Mouse (Mus musculus): ENCODE measurements around the gene Mettl2.

The Mettl2 gene

GRCm38 (mm10) chr11:105152357-105152899, 26.2 kb downstream of the Mettl2 start:
- no peak for DNase-seq (ENCODE audit: extremely low spot score, low read depth, low spot score)

- DNase-seq (ENCODE audit: extremely low spot score, low read depth, low spot score) = peak; percentile 88
These were observed 27.0 kb downstream of the Mettl2 start for GRCm38 (mm10) chr11:105153068-105153833.

DNA sequence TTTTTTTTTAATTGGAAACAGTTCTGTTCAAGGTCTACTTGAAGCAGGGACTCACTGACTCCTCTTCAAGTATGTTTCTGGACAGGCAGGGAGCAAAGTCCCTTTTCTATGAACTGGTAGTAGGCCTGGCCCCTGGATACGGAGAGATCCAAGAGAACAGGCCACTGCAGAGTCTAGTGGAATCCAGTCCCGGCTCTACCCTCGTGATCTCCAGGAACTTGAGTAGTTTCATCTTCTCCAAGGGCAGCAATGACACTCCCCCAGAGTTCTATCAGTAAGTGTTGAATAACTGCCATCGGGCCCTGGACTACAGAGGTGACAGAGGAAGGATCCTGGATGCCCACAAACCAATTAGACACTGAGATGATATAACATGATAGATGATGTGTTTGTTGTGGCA, 29.7 kb downstream of the Mettl2 start:
- DNase-seq (ENCODE audit: extremely low spot score, low read depth, low spot score) = no peak

DNA sequence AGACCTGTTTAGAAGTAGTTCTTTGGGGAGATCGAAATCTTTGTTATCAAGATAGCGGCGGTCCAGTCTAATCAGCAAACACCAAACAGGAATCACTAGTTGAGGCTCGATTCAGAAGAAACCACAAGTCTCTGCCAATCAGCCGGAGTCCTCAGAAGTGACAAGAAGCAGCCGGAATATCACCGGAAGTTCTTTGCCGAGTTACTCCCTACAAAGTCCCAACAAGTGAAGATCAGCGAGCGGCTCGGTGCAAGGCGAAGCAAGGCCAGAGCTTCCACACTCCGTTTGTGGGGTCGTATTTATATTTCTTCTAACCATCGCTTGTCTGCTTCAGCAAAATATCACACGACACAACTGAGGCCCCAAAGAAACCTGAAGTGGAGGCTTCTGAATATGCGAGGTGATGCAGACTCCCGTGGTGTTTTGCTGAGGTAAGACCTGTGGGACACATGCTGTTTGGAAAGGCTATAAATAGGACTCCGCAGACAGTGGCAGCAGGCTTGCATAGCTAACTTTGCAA, 30.6 kb downstream of the Mettl2 start:
- no peak for DNase-seq (ENCODE audit: extremely low spot score, low read depth, low spot score)

DNA sequence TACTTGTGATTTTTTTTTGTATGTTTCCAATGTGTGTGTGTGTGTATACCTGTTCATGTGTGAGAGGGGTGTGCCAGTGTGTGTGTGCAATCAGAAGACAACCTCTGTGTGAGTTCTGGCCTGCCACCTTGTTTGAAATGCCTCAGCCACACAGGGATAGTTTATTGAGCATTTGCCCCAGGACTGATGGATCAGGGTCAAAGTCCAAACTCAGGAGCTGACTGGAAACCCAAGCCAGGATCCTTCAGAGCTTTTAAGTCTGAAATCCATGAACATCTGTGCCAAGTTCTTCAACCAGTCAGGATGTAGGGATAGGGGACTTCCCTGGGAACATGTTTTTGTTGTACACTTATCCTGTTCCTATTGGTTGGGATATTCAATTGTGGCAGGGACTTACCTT, 31.8 kb downstream of the Mettl2 start:
- no peak for DNase-seq (ENCODE audit: extremely low spot score, low read depth, low spot score)

DNA sequence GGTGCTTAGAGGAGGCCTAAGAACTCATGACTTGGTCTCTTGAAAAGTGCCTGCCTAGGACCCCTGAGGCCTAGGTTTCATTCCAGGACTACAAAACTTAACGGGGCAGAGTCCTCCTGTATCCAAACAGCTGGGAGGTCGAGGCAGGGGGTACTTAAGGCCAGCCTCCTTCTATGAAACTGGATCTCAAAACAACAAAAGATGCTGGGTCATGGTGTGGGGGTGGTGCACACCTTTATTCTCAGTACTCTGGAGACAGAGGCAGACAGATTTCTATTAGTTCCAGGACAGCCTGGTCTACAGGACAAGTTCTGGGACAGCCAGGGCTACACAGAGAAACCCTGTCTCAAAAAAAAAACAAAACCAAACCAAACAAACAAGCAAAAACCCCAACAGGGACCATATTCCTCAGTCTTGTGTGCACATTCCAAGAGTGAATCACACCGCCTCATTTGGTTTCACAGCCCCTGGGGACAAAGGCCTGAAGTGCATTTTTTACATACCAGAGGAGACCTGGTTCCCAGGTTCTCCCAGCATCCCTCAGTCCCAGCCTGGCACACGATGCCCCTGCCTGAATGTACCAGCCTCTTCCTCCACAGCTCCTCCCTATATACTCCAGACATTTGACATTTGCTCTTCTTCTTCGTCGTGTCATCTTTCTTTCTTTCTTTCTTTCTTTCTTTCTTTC, 33.6 kb downstream of the Mettl2 start:
- no peak for DNase-seq (ENCODE audit: extremely low spot score, low read depth, low spot score)

DNA sequence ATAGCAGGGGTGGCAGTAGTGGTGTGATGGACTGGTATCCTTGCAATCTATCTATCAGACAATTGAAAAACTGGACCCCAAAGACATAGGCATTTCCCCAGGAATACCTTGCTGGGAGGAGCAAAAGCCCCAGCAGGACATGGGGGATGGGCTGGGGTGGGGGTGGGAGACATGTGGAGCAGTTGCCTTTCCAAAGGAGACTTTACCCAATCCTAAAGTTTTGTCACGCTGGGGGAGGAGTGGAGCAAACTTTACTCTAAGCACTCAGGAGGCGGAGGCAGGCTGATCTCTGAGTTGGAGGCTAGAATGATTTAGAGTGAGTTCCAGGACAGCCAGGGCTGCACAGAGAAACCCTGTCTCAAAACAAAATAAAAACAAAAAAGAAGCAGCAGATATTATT, 35.2 kb downstream of the Mettl2 start:
- no peak for DNase-seq (ENCODE audit: extremely low spot score, low read depth, low spot score)

GRCm38 (mm10) chr11:105164516-105165510, 38.6 kb downstream of the Mettl2 start:
- DNase-seq (ENCODE audit: extremely low spot score, low read depth, low spot score) = no peak

- DNase-seq (ENCODE audit: extremely low spot score, low read depth, low spot score) = no peak
These were observed 40.6 kb downstream of the Mettl2 start for GRCm38 (mm10) chr11:105166780-105167179.

- DNase-seq (ENCODE audit: extremely low spot score, low read depth, low spot score) = no peak
These were observed 52.3 kb downstream of the Mettl2 start, which contains the start of gene Tlk2 for GRCm38 (mm10) chr11:105178516-105178915. TSS of gene Tlk2 (plus strand) at chr11:105178807.

DNA sequence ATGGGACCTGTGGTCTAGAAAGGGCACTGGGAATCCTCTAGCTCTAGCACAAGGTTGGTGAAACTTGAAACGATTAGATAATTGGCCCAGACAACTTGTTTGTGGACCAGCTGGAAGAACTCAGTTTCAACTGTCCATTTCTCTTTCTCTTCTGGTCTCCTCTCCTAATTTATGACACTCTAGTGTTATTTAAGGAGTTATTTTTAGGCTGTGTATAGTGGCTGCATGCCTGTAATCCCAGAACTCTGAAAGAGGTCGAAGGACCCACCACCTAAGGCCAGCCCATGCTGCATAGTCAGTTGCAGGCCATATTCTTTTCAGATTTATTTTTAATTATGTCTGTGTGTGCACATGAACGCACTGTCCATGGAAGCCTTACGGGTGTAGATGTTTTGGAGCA, 53.3 kb downstream of the Mettl2 start:
- no peak for DNase-seq (ENCODE audit: extremely low spot score, low read depth, low spot score)

- no peak for DNase-seq (ENCODE audit: extremely low spot score, low read depth, low spot score)
These were observed 54.4 kb downstream of the Mettl2 start for GRCm38 (mm10) chr11:105180471-105181091.

- DNase-seq (ENCODE audit: extremely low spot score, low read depth, low spot score) = peak; percentile 84
These were observed 55.0 kb downstream of the Mettl2 start for GRCm38 (mm10) chr11:105181126-105181637.

DNA sequence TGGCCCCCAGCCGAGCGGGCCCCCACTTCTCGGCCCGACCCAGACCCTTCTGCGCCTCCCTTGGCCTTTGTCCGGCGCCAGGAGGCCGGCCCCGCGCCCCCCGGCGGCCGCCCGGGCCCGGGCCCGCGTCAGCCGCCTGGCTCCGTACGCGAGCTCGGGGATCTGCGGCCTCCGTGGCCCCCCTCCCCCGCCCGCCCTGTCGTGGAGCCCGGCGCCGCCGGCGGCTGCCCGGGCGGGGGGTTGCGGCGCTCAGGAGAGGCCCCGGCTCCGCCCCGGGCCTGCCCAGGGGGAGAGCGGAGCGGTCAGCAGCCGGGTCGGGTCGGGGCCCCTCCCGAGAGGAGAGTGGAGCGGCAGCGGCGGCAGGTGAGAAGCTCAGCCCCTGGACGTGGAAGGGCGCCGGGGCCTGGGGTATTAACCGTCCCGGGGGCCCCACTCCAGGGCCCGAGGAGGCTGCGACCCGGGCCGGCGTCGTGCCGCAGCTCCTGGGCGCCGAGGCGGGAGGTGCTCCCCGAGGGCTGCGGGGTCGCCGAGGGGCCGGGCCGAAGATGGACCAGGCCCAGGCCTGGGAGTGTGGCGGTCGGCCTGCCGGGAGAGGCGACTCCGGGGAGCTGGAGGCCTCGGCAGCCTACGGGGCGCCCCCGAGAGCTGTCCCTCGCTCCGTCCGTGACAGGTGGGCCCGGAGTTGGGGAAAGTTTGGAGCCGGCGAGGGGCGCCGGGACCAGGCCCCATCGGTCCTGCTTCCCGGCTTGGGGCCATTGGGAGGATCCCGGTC, 55.6 kb downstream of the Mettl2 start:
- DNase-seq (ENCODE audit: extremely low spot score, low read depth, low spot score) = no peak

GRCm38 (mm10) chr11:105182461-105182855, 56.2 kb downstream of the Mettl2 start:
- DNase-seq (ENCODE audit: extremely low spot score, low read depth, low spot score) = no peak

DNA sequence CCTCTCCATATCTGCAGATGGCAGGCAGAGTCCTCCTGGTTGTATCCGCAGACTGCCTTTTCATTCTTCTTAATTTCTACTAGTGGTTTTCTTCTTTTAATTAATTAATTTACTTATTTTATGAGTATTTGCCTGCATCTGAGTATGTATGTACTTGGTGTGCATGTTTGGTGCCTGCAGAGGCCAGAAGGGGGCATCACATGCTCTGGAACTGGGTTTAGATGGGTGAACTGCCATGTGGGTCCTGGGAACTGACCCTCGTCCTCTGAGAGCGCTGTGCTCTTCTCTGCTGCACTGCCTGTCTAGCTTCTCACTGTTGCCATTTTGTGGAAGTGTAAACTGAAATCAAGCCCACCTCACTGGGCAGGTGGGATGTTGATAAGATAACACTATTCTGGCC, 58.5 kb downstream of the Mettl2 start:
- no peak for DNase-seq (ENCODE audit: extremely low spot score, low read depth, low spot score)

Data from hindlimb bud, embryonic 11.5 days (tissue).